Mouse (Mus musculus): ENCODE measurements around the gene Ric8a.

Gene Ric8a

DNA sequence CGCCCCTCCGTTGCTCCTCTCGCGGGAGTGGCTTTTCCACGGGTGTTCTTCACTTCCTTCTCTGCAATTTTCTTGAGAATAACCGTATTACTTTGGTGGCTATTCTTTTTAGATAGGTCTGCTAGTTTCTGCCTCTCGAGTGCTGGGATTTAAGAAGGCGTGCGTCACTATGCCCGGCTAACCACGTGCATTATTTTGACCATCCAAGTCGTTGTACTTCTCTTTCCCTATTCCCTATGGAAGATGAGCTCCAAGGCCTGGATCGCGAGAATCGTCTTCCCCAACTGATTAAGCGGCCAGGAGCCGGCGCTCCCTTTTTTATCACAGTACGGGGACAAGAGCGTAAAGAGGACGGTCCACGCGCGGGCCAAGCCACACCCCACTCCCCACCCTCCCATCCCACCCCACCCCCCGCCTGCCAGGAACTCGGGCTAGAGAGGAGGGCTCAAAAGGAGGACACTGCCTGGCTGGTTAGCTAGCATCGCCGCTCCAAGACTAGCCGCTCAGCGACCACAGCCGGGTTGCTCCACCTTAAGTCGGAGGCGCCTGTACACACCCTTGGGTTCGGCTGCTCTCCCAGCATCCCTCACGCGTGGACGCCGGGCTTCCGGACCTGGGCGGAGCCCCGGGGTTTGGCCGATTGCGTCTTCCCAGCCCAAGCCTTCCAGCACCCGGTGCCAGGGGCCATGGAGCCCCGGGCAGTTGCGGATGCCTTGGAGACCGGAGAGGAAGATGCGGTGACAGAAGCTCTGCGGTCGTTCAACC is at the start of gene Ric8a:
Gene Ric8a (plus strand): TSS at position 173 of the 765 bp plus-strand sequence.
- DNase-seq (ENCODE audit: low spot score), result peak; percentile 94

DNA sequence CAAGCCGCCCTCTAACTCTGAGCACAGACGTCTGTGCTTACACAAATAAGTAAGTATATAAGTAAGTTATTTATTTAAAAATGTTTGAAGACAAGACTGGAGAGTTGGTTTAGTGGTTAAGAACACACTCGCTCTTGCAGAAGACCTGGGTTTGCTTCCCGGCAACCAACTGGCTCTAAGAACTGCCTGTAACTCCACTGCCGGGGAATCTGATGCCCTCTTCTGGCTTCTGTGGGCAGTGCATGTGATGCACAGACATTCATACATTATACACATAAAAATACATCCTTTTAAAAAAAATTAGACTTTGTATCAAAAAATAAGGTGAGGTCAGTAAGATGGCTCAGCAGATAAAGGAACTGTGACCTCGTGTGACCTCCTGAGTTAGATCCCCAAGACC is 46.3 kb upstream of the Ric8a start:
- DNase-seq (ENCODE audit: low spot score), result no peak

DNA sequence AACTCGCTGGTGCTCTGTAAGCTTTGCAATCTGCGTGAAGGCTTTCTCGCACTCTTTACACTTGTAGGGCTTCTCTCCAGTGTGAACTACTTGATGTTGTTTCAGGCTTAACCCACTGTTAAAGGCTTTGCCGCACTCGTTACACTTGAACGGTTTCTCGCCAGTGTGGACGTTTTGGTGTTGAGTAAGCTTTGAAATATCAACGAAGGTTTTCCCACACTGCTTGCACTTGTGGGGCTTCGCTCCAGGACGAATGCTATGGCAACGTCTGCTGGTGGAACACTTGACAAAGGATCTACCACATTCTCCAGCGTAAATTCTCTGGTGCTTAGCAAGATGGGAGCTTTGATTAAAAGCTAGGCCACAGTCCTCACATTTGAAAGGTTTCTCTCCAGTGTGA is 45.0 kb upstream of the Ric8a start:
- no peak for DNase-seq (ENCODE audit: low spot score)

DNA sequence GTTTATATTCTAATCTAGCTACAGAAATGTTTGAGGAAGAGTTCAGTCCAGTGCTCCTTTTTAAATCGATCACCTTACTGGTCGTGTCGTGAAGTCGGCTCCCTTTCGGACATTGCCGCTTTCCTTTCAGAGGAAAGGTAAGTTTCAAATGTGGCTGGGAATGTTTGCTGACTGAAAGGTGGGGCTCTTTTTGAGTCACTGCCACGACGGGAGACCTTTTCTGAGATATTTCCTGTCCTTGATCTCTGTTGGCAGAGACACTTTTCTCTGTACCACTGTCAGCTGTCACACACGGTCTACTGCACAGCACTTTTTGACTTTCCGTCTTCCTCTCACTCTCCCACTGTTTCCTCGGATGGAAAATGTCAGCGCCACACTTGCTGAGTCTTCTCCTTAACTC is 43.9 kb upstream of the Ric8a start:
- no peak for DNase-seq (ENCODE audit: low spot score)

DNA sequence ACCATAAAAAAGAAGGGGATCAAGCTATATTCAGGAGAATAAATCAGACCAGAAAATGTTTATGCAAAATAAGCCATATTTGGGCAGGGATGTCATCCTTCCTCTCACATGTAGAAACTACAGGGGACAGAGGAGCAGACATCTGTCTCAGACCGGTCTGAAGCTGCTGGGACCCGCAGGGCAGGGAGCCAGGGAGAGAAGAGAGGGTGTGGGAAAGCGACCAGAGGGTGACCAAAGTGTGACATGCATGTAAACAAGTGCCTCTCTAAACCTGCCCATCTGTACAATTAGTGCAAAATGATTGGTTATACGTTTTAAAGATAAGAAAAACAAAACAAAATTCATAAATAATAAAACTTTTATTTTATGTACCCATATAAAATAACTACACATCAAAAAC is 36.6 kb upstream of the Ric8a start:
- no peak for DNase-seq (ENCODE audit: low spot score)

DNA sequence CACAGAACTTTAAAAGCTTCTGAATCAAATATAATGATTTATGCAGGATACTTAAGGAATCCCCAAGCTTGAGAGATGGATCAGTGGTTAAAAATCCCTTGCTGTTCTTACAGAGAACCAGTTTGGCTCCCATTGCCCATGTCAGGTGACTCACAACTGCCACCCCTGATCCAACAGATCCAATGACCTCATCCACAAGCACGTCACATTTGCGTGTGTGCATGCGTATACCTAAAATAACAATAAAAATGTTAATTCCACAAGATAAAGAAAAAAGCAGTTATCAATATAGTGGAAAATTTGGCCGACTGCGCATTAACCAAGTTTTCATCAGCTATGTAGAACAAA is 35.5 kb upstream of the Ric8a start:
- no peak for DNase-seq (ENCODE audit: low spot score)

DNA sequence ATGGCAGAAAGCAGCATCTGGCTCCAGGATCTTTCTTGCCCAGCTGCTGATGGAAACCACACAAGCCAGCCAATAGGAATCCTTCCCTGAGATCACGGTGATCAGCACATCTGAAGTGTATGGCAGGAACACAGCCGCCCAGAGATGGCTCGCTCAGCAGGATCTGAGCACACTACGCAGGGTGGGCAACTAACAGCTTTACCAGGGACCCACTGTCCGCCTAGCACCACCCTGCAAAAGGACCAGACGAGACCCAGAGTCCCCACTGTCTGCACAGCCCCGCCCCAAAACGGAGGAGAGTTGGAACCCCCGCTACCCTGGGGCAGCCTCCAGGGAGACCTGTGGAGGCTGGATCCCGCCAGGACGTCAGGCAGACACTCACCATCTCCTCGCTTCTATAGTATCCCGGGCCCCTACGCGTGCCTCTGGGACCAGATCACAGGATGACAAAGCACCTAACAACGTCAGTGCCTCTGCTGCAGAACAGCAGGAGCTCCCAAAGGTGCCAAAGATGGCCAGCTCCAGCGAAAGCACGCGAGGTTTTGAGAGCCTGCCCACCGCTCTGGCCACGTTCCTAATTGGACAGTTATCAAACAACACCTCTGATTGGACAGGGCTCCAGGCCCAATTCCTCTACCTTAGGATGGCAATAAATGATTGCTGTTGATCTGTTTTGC is 35.0 kb upstream of the Ric8a start, which contains the start of gene Zfp941:
Gene Zfp941 (minus strand): TSS at position 526 of the 677 bp plus-strand sequence.
- no peak for DNase-seq (ENCODE audit: low spot score)

DNA sequence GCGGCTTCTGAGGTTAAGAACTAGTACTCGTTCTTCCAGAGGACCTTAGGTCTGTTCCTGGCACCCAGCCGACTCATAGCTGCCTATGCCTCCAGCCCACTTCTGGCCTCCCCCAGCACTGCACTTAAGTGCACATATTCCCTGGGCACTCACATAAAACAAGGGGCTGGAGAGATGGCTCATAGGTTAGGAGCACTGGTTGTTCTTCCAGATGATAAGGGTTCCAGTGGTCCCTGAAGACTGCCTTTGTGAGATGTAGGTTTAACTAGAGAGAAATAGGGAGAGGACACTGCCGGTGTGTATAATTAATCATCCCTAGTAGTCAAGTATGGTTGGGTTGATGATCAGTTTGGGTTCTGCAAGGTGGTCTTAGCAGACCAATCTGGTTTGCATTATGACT is 34.0 kb upstream of the Ric8a start:
- DNase-seq (ENCODE audit: low spot score), result no peak

DNA sequence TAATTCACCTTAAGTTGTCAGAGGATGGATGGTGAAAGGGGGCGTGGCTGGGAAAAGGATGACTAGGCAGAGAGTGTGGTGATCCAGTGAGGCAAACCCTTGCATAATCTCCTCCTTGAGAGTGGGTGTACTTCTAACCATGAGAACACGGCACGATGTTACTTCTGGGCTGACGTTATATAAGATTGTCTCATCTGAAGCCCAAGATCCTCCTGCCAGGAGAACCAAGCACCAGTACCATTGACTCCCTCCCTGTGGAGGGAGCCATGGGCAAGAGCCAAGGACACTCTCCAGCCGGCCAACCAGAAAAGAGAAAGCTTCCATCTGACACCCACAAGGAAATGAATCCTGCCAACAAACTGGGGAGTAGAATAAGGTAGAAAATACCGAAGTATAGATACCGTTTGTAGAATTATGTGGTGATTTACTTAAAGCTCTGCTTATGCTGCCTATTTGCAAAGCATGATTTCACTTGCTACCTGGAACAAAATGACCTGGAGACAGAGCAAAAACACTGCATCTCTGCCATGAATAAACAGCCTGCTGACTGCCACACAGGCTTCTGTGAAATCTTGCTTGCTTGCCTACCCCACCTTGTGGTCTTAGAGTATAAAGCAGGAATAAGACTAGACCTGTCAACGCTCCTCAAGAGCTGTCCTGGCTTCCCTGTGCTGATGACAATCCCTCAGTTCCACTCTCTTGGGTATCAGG is 28.4 kb upstream of the Ric8a start:
- peak; percentile 60 for DNase-seq (ENCODE audit: low spot score)

DNA sequence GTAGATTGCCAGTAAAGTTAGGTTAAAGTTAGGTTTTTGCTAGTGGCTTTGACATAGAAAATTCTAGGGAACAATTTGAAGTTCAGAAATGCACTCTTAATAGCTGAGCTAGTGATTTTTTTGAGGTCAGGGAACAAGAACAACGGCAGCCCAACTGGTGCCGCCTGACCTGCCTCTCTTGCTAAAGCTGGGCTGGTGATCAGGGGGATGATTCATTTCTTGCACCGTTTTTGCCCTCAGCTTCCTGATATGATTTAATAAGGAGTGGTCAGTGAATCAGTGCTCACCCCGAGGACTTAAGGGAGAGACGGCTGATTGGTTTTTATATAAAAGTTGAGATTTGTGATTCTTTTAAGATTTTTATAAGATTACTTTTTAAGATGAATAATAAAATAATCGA is 25.3 kb upstream of the Ric8a start:
- no peak for DNase-seq (ENCODE audit: low spot score)

DNA sequence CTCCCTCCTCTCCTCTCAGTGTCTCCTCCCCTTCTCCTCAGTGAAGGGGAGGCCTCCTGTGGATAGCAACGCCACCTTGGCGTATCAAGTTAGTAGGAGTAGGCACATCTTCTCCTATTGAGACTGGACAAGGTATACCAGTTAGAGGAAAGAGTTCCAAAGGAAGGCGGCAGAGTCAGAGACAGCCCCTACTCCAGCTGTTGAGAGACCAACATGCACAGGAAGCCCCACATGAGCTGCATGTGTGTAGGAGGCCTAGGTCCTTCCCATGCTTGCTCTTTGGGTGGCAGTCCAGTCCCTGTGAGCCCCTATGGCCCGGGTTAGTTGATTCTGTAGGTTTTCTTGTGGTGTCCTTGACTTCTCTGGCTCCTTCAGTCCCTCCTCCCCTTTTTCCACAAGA is 23.4 kb upstream of the Ric8a start:
- no peak for DNase-seq (ENCODE audit: low spot score)

DNA sequence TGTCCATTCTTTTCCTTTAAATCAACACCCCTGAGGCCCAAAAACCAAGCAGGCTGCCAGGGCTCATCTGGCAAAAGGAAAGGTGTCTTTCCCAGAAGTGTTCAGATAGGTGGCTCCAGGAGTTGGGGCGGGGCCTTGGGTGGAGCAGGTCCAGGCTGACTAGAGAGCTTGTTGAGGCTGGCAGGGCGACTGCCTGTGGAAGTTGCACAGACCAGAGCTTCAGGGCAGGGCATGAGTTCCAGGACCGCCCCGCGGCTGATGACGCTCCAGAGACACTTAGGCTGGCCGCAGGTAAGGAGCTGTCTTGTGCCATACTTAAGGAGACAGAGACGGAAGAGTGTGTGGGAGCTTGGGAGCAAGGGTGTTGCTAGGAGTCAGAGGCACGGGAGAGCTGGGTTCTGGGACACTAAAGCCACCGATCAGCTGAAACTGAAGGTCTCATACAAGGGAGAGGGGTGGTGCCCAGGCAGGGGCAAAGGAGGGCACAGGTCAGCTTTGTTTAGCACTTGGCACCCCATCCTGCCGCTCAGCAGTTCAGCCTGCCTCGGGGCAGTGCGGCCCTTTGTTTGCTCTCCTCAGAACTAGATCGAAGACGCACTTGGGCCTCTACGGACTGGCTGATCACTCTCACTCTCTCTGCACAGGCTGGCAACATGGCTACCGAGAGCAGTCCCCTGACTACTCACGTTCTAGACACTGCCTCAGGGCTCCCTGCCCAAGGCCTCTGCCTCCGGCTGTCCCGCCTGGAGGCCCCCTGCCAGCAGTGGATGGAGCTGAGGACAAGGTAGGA is 21.6 kb upstream of the Ric8a start, which contains the start of gene Urah:
Gene Urah (plus strand): TSS at position 51 of the 790 bp plus-strand sequence.
- peak; percentile 74 for DNase-seq (ENCODE audit: low spot score)

DNA sequence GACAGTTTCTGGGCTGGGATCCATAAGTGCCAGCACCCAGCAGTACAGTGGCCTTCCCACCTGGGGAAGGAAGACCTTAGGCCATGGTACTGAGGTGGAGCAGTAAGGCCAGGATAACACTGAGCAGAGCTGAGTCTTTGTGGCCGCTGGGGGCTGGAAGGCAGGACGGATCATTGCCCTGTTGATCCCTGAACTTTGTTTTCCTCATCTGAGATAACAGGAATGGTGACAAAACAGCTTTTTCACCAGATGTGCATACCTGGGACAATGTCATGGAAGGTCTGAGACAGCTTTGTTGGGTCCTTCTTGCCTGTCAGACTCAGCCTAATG is 21.0 kb upstream of the Ric8a start:
- no peak for DNase-seq (ENCODE audit: low spot score)

DNA sequence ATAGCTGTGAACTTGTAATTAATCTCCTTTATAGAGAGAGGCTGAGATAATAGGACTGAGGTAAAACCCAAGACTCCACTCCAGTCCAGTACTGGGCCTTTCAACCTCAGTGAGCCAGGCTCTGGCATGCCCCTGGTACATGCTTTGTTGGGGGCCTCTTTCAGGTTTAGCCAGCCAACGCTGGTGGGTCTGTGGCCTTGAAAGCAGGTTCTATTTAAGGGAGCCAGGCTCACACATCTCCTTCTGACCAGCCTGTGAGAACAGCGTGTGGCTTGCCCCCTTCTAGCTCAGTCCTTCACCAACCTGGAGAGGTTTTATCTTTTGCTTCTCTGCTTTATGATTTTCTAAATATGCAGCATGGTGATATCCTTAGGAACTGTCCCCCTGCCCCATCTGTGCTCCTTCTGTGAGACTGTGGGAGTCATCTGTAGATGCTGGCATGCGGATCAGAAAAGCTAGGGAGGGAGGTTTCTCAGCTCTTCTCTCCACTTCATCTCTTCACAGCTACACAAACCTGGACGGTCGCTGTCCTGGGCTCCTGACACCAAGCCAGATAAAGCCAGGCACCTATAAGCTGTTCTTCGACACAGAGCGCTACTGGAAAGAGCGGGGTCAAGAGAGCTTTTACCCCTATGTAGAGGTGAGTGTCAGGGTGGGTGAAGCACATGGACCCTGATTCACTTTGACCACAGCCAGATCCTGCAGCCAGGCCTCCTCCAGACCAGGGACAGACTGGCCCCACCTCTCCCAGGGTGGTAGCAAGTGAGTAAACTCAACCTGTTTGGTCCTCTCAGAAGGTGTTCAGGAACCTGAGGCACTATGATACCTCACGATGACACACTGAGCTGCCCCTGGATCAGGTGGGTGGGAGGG is 20.3 kb upstream of the Ric8a start:
- DNase-seq (ENCODE audit: low spot score), result no peak

DNA sequence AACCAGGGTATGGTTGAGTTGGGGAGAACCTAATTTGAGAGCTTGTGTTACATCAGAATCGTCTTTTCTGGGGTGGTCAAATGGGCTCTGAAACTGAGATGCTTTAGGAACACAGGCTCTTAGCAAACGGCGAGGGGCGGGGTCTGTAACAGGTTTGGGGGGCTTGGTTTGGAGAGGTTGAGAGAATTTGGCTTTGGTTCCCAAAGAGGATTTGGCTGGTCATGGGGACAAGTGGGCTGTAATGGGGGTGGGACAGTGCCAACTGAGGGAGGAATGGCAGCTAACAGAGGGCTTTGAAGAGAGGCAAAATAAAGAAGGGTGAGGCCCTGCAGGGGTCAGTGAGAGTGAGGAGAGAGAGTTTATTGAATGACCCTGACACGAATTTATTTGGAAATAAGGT is 17.2 kb upstream of the Ric8a start:
- no peak for DNase-seq (ENCODE audit: low spot score)

DNA sequence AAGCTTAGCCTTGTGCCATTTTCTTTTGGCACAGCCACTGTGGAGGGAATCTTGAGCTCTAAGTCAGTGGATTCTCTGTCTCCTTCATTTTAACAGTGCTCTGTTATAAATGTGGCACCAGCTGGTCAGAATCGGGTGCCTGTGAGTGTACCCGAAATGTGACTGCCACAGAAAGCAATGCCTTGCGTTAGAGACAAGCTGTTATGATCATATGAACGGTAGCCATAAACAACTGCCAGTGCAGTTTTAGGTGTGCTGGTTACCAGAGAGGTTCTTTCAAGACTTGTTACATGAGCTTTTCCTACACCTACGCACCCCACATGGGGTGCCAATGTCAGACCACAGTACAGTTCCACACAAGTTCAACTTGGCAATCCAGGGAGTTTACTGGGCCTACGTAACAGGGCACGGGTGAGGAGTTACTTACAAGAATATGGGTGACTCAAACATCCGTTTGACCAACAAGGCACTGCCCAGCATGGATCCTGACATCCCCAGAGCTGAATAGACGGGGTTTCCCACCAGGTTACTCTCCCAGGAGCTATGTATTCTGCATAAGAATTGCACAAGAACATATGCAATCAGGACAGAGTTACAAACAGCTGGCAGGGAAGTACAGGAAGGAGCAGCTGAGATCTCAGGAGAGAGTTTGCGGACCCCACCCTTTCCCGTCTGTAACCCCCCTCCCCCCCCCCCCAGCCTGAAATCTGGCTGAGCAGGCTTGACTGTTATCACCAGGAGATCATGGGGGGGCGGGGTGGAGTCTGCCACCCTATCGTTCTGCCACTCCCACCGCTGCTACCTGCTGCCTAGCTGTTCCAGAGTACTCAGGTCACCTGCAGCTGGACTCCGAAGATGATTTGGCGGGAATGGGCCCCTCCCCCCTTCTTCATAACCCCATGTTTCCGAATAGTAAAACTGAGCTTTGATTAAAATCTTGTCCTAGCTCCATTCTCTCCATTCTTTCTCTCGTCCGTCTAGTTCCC is 15.7 kb upstream of the Ric8a start:
- no peak for DNase-seq (ENCODE audit: low spot score)

DNA sequence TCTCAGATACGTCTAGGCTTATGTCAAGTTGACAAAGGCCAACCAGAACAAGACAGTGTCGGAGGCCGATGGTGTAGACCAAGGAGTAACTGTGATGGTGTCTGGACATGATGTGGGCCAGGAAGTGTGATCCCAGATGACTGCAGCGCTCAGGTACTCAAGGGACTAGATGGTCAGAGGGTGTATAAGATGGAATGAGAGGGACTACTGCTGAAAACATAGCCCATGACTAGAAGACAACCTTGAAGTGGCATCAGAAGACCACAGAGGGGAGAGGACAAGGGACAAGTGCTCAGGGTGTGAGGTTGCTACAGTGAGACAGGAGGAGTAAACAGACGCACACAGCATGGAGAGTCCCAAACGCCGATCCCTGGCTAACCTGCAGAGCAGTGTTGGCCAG is 13.0 kb upstream of the Ric8a start:
- DNase-seq (ENCODE audit: low spot score), result no peak

DNA sequence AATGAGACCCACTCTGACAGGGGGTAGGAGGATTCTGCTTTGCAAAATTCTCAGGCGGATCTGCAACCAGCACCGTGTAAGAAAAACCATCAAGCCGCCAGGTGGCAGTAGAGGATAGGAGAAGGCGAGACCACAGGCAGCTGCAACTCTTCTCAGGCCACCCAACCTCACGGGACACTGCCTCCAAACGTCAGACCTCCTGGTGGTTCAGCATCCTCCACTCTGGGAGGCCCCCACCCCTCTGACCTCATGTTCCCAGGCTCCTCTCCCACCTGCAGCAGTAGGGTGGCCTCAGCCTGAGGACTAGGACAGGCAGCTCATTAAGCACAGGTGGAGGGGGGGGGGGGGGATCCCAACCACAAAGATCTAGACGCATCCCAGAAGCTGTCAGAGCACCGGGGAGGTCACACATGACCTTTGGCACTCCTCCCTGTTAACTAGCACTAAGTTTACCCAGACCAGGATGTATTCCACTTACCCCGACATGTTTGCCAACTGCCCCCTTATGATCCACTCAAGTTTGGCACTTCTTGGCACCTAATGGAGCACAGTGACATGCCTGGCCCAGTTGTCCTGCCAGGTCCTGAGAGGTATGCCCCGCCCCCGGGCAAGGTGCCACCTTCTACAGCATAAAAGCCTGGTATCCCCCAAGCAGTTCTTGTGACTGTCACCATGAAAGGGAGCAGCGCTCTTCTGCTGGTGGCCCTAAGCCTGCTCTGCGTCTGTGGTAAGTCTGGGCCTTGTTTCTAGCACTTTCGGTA is 11.7 kb upstream of the Ric8a start, which contains the start of gene Scgb1c1:
Gene Scgb1c1 (plus strand): TSS at position 643 of the 761 bp plus-strand sequence.
- DNase-seq (ENCODE audit: low spot score), result peak; percentile 92

DNA sequence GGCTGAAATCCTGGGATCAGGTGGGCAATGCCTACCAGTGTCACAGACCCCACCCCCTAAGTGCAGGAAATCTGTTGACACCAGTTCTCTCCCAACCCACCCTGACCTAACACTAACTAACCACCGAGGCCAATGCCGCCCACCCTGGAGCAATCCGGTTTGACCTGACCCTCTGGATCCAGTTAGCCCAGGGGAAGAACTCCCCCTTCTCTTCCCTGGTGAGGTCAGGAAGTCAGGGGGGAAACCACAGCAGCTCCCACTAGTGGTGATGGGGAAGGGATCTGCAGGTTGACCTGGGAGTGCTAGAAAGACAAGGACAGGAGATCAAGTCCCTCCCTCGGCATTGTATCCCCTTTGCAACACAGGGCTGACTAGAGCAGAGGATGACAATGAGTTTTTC is 11.1 kb upstream of the Ric8a start:
- DNase-seq (ENCODE audit: low spot score), result no peak

Data from lung, postnatal 25 days (tissue).